Mouse (Mus musculus) layer of hippocampus, postnatal 25 days (tissue): Measurements from ENCODE around the gene Tut7. TPM values are rescaled to one million over a fixed set of nuclear protein-coding genes. Genes with fewer than 3 reads are reported as not detected.

Experiments used
- total RNA-seq, 2 experiments: library from RNA; stranded (reverse); gene quantifications; 2 replicates each; pipeline ENCODE4 v1.2.3; 2021

Gene Tut7
- total RNA-seq, 2 experiments from 2014 or later: 59.0 to 64.0 TPM

Other genes with a start within 250 kb of the Tut7 start
- 100 to 1,000 TPM; 351 to 374 TPM for gene Agtpbp1, start 237.9 kb downstream of the Tut7 start, total RNA-seq
- gene Naa35, start 237.9 kb downstream of the Tut7 start, total RNA-seq: 100 to 1,000 TPM in 1 of 2 experiments, 10 to 100 TPM in 1; 99.1 to 103 TPM
- gene Golm1, start 147.3 kb downstream of the Tut7 start, total RNA-seq: 10 to 100 TPM; 54.3 to 62.7 TPM
- not detected for gene 4921517D22Rik, start 129.0 kb downstream of the Tut7 start, total RNA-seq
- gene Spata31d1a, start 112.8 kb downstream of the Tut7 start, total RNA-seq: under 1 TPM; 0.27 to 0.38 TPM
- under 1 TPM; 0.12 to 0.14 TPM for gene Spata31d1b, start 110.9 kb downstream of the Tut7 start, total RNA-seq
- gene Spata31d1d, start 91.4 kb downstream of the Tut7 start, total RNA-seq: not detected
- under 1 TPM; 0.45 to 0.66 TPM for gene 1700014D04Rik, start 76.4 kb downstream of the Tut7 start, total RNA-seq
- 100 to 1,000 TPM; 129 to 152 TPM for gene Isca1, start 53.3 kb downstream of the Tut7 start, total RNA-seq
- not detected for gene Gm49354, start 40.9 kb downstream of the Tut7 start, total RNA-seq